In the genomic region with DNA sequence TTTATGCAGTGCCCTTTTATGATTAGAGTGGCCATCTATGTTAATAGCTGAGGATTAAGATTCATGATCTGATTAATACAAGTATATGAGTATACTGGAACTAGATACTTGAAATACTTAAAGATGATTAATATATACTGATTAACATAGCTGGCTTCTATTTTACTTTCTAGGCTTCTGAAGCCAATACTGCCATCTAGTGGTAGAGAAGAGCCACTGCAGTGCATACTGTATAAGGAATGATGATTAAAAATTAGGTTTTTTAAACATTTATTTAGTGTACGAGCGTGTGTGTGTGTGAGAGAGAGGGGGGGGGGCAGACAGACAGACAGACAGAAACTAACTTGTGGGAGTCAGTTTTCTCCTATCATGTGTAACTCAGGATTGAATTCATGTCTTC, we compare ENCODE assay signal across 12 mouse cellular contexts. TPM values are rescaled to one million over a fixed set of nuclear protein-coding genes. Genes with fewer than 3 reads are reported as not detected.
DNase-seq lines count a peak whose midpoint lies in the region; ATAC-seq and TF ChIP-seq lines count a peak whose summit lies in the region.
"Had no signal": no experiment of that assay in that cellular context is flagged by ENCODE, and none has a peak within 500 bp of the region (broad histone marks: within the 10 kb centered on the region; RNA-seq: fewer than 3 reads in every experiment).

No protein-coding gene starts in this region.

- DNase-seq in embryo, embryonic 10 days (ENCODE audit: low spot score): peak; percentile 10
- no peak for DNase-seq in embryo, embryonic 9.5 days (ENCODE audit: extremely low spot score)
- DNase-seq in layer of hippocampus, adult 2 months (ENCODE audit: low spot score in 2 of 2): no peak
- DNase-seq in layer of hippocampus, adult 18-20 months (ENCODE audit: low spot score in 2 of 2): no peak
- peak; percentile 15 for DNase-seq in MEL (ENCODE audit: low read depth, low spot score)
- no peak for DNase-seq in B cell, adult 2 months
- no peak for DNase-seq in frontal cortex, postnatal 25 days (ENCODE audit: low spot score in 2 of 2)
- DNase-seq: gastrocnemius, postnatal 25 days; heart, postnatal 14 days; kidney, postnatal 14 days had no signal

- ATAC-seq in inflammation-experienced regulatory T-cells, adult 6 months: peak; percentile 61

- H3K79me2 ChIP-seq in MEL (ENCODE audit: control insufficient read depth, insufficient read depth, low read length, poor library complexity): no peaks in the 10 kb centered on the region

- H3K4me3 ChIP-seq in layer of hippocampus, adult 2 months: no peak overlapping the region
- H3K4me3 ChIP-seq in MEL (ENCODE audit: control insufficient read depth in 1 of 2, insufficient read depth in 1 of 2, low read depth in 2 of 2, low read length in 2 of 2): no peak overlapping the region
- H3K4me3 ChIP-seq: embryonic facial prominence, embryonic 12.5 days had no signal

- peak; percentile 82 for TF ChIP-seq CTCF in layer of hippocampus, adult 2 months (conservative IDR thresholded peaks at IDR 0.05)
- TF ChIP-seq CTCF in MEL (IDR thresholded peaks at IDR 0.05 in 2 of 3, conservative IDR thresholded peaks at IDR 0.05 in 1 of 3; ENCODE audit: control insufficient read depth in 1 of 3, insufficient read depth in 1 of 3, low read depth in 2 of 3, low read length in 3 of 3, poor library complexity in 1 of 3, severe bottlenecking in 1 of 3): peak in 2 of 3 experiments; percentile 51 to 63; a peak in 3 of 6 replicates

- no peak overlapping the region for H3K27ac ChIP-seq in layer of hippocampus, adult 2 months
- no peak overlapping the region for H3K27ac ChIP-seq in MEL (ENCODE audit: control insufficient read depth, low read depth, low read length)
- H3K27ac ChIP-seq: embryonic facial prominence, embryonic 12.5 days had no signal

- TF ChIP-seq EP300 in MEL (IDR thresholded peaks at IDR 0.05; ENCODE audit: low read depth in 1 of 2, low read length in 2 of 2): no peak

- H3K36me3 ChIP-seq in MEL (ENCODE audit: control insufficient read depth in 1 of 2, insufficient read depth in 2 of 2, low read length in 2 of 2): no peaks in the 10 kb centered on the region; a peak in 2 of 4 replicates
- H3K36me3 ChIP-seq: embryonic facial prominence, embryonic 12.5 days had no signal

- TF ChIP-seq POLR2A in MEL (IDR thresholded peaks at IDR 0.05; ENCODE audit: control insufficient read depth in 1 of 2, insufficient read depth in 1 of 2, low read depth in 1 of 2, low read length in 2 of 2, poor library complexity in 1 of 2): no peak

- no peaks in the 10 kb centered on the region for H3K27me3 ChIP-seq in MEL (ENCODE audit: control insufficient read depth in 1 of 2, insufficient read depth in 2 of 2, low read length in 2 of 2)
- H3K27me3 ChIP-seq: embryonic facial prominence, embryonic 12.5 days had no signal

- peak; percentile 47 for TF ChIP-seq RAD21 in MEL (IDR thresholded peaks at IDR 0.05; ENCODE audit: low read depth, low read length)

- H3K9ac ChIP-seq in MEL (ENCODE audit: control insufficient read depth, low read depth, low read length, poor library complexity, severe bottlenecking): no peak overlapping the region
- H3K9ac ChIP-seq: embryonic facial prominence, embryonic 12.5 days had no signal

- H3K4me1 ChIP-seq in MEL (ENCODE audit: control insufficient read depth in 1 of 2, insufficient read depth in 2 of 2, low read length in 2 of 2): no peaks in the 10 kb centered on the region
- H3K4me1 ChIP-seq: embryonic facial prominence, embryonic 12.5 days had no signal

- no peaks in the 10 kb centered on the region for H3K9me3 ChIP-seq in MEL (replicated peaks; ENCODE audit: insufficient read depth, low read length)
- H3K9me3 ChIP-seq: embryonic facial prominence, embryonic 12.5 days had no signal

TF ChIP-seq in MEL, 35 proteins besides CTCF, POLR2A, EP300 and RAD21:
- TF ChIP-seq SMC3 (IDR thresholded peaks at IDR 0.05; ENCODE audit: low read depth, low read length) (peak; percentile 40), ZC3H11A (IDR thresholded peaks at IDR 0.05; ENCODE audit: low read depth, low read length) (0 out of 2 replicates have a peak, but pooled peaks have one; percentile 8), MEF2A (IDR thresholded peaks at IDR 0.05; ENCODE audit: extremely low read depth, insufficient replicate concordance, low read depth, low read length, poor library complexity, severe bottlenecking) (no peak)

RNA-seq across cellular contexts. Expression of a gene that starts 22.4 kb away (rescaled TPM):
- 10 to 100 TPM; 19.5 to 19.9 TPM for total RNA-seq in layer of hippocampus, adult 2 months (2021)
- total RNA-seq in layer of hippocampus, adult 18-20 months (2021): 10 to 100 TPM; 19.2 to 20.5 TPM
- 16.1 and 18.7 TPM in 2 replicates for total RNA-seq in MEL (2012; rRNA removed)
- polyA plus RNA-seq in MEL (2012; ENCODE audit: insufficient read depth in 1 of 2, insufficient read length in 2 of 2, low read depth in 1 of 2, low replicate concordance in 2 of 2, missing spikeins in 1 of 2): 10 to 100 TPM; 15.8 to 44.9 TPM
- 10 to 100 TPM; 34.0 to 47.1 (median 38.5) TPM for polyA plus RNA-seq in inflammation-experienced regulatory T-cells, adult 6 months (2017; shearing (Covaris generic))

RNA-seq across cellular contexts. Expression of a gene that starts 53.4 kb away (rescaled TPM):
- total RNA-seq in layer of hippocampus, adult 2 months (2021): 100 to 1,000 TPM; 111 to 147 TPM
- 100 to 1,000 TPM; 125 to 154 TPM for total RNA-seq in layer of hippocampus, adult 18-20 months (2021)
- 117 and 145 TPM in 2 replicates for total RNA-seq in MEL (2012; rRNA removed)
- 100 to 1,000 TPM in 1 of 2 experiments, not detected in 1; 113 TPM for polyA plus RNA-seq in MEL (2012; ENCODE audit: insufficient read depth in 1 of 2, insufficient read length in 2 of 2, low read depth in 1 of 2, low replicate concordance in 2 of 2, missing spikeins in 1 of 2)
- 100 to 1,000 TPM; 252 to 379 (median 281) TPM for polyA plus RNA-seq in inflammation-experienced regulatory T-cells, adult 6 months (2017; shearing (Covaris generic))

Comparison
In these comparisons a context has a peak if more than half of its experiments do, and no peak if none do; other contexts are left out.
1. DNase-seq: peak in embryo, embryonic 10 days (single experiment) and MEL (single experiment); none in embryo, embryonic 9.5 days (single experiment), layer of hippocampus, adult 2 months (0 of 2), layer of hippocampus, adult 18-20 months (0 of 2), B cell, adult 2 months (0 of 2) and frontal cortex, postnatal 25 days (0 of 2).